Mouse (Mus musculus): Measurements from ENCODE around the gene Ccdc121.
"Not testable (repeated sequence)": the region's sequence is repeated elsewhere in the genome, so short reads cannot be mapped to it uniquely, and the experiment has no call there.

Ccdc121 gene

GRCm38 (mm10) chr1:181510855-181511254 lies 396 bp downstream of the Ccdc121 start:
- DNase-seq (ENCODE audit: low read depth, low spot score), result not testable (repeated sequence)

GRCm38 (mm10) chr1:181505367-181505766 lies 5.9 kb downstream of the Ccdc121 start:
- no peak for DNase-seq (ENCODE audit: low read depth, low spot score)

- DNase-seq (ENCODE audit: low read depth, low spot score), result no peak
Measured at GRCm38 (mm10) chr1:181503471-181503870, 7.8 kb downstream of the Ccdc121 start.

GRCm38 (mm10) chr1:181484696-181485095 lies 26.6 kb downstream of the Ccdc121 start:
- DNase-seq (ENCODE audit: low read depth, low spot score), result no peak

GRCm38 (mm10) chr1:181476557-181476956 lies 34.7 kb downstream of the Ccdc121 start:
- DNase-seq (ENCODE audit: low read depth, low spot score), result no peak

GRCm38 (mm10) chr1:181476141-181476540 lies 35.1 kb downstream of the Ccdc121 start:
- no peak for DNase-seq (ENCODE audit: low read depth, low spot score)

- no peak for DNase-seq (ENCODE audit: low read depth, low spot score)
Measured at GRCm38 (mm10) chr1:181469415-181469814, 41.8 kb downstream of the Ccdc121 start.

GRCm38 (mm10) chr1:181467321-181467670 lies 44.0 kb downstream of the Ccdc121 start:
- no peak for DNase-seq (ENCODE audit: low read depth, low spot score)

- DNase-seq (ENCODE audit: low read depth, low spot score), result no peak
Measured at GRCm38 (mm10) chr1:181466601-181467320, 44.5 kb downstream of the Ccdc121 start.

GRCm38 (mm10) chr1:181466040-181466439 lies 45.2 kb downstream of the Ccdc121 start:
- no peak for DNase-seq (ENCODE audit: low read depth, low spot score)

- DNase-seq (ENCODE audit: low read depth, low spot score), result peak; percentile 4
Measured at GRCm38 (mm10) chr1:181465027-181465426, 46.2 kb downstream of the Ccdc121 start.

- DNase-seq (ENCODE audit: low read depth, low spot score), result no peak
Measured at GRCm38 (mm10) chr1:181462906-181463179, 48.4 kb downstream of the Ccdc121 start.

GRCm38 (mm10) chr1:181462051-181462905 lies 49.0 kb downstream of the Ccdc121 start:
- DNase-seq (ENCODE audit: low read depth, low spot score), result no peak

GRCm38 (mm10) chr1:181461484-181461883 lies 49.8 kb downstream of the Ccdc121 start:
- no peak for DNase-seq (ENCODE audit: low read depth, low spot score)

- DNase-seq (ENCODE audit: low read depth, low spot score), result no peak
Measured at GRCm38 (mm10) chr1:181460283-181460682, 51.0 kb downstream of the Ccdc121 start.
